Mouse (Mus musculus) CD8-positive naive resting alpha-beta T cell, adult 57 days (primary cell): ENCODE measurements around the gene Gm8138. TPM values are rescaled to one million over a fixed set of nuclear protein-coding genes. Genes with fewer than 3 reads are reported as not detected.

Source experiments
- total RNA-seq: library from RNA; stranded (reverse); gene quantifications from one replicate; pipeline ENCODE4 v1.2.4, GENCODE M21; 2023

Gm8138 gene
- not detected for total RNA-seq

GRCm38 (mm10) chr14:43416250-43416649, at the start of gene Gm8138:
Gene Gm8138, minus strand, starts transcription at chr14:43416350.

Other genes with a start within 250 kb of the Gm8138 start
- gene Gm7233, start 236.5 kb downstream of the Gm8138 start, total RNA-seq: not detected
- gene Gm8122, start 181.0 kb downstream of the Gm8138 start, total RNA-seq: not detected
- gene Gm8126, start 157.7 kb downstream of the Gm8138 start, total RNA-seq: not detected
- gene Gm9732, start 141.3 kb downstream of the Gm8138 start, total RNA-seq: not detected
- gene Gm8127, start 122.5 kb downstream of the Gm8138 start, total RNA-seq: not detected
- not detected for gene 1700001F09Rik, start 68.5 kb downstream of the Gm8138 start, total RNA-seq
- gene Gm5799, start 127.2 kb upstream of the Gm8138 start, total RNA-seq: not detected
- not detected for gene Gm17654, start 162.8 kb upstream of the Gm8138 start, total RNA-seq
- not detected for gene Gm10375, start 191.7 kb upstream of the Gm8138 start, total RNA-seq